Mouse (Mus musculus) hindbrain, postnatal 0 days (tissue): ENCODE data around the gene C2cd5. TPM values are rescaled to one million over a fixed set of nuclear protein-coding genes. Genes with fewer than 3 reads are reported as not detected.

Experiments used
- ATAC-seq: fragments of 200-750 bp; cut with Nextera tagmentation; 2 replicates; pipeline ENCODE4 v1.8.0; 2017; ENCODE audit warnings: mild to moderate bottlenecking, moderate TSS enrichment, moderate library complexity
- DNase-seq: peaks from one replicate; pipeline ENCODE4 v3.0.0-alpha.2; 2015; ENCODE audit warnings: low spot score
- H3K27ac ChIP-seq: fragments of 300-500 bp; sonication (generic); 2 replicates; pipeline ENCODE4 v1.5.1; 2014; ENCODE audit warnings: mild to moderate bottlenecking
- H3K27me3 ChIP-seq: fragments of 300-500 bp; sonication (generic); 2 replicates; pipeline ENCODE4 v1.6.1; 2014; ENCODE audit warnings: low read length, mixed read lengths; ENCODE audit not compliant: insufficient read depth
- H3K36me3 ChIP-seq: fragments of 300-500 bp; sonication (generic); 2 replicates; pipeline ENCODE4 v1.6.1; 2014; ENCODE audit warnings: low read length, mixed read lengths; ENCODE audit not compliant: insufficient read depth
- H3K4me1 ChIP-seq: fragments of 300-500 bp; sonication (generic); 2 replicates; pipeline ENCODE4 v1.6.1; 2014; ENCODE audit warnings: antibody characterized with exemption, low read length, mixed read lengths; ENCODE audit not compliant: insufficient read depth
- H3K4me2 ChIP-seq: fragments of 300-500 bp; sonication (generic); 2 replicates; pipeline ENCODE4 v1.6.1; 2014; ENCODE audit warnings: low read depth, mild to moderate bottlenecking, low read length, moderate library complexity, mixed read lengths
- H3K4me3 ChIP-seq: fragments of 300-500 bp; sonication (generic); 2 replicates; pipeline ENCODE4 v1.5.1; 2014; ENCODE audit warnings: low read length
- H3K9ac ChIP-seq: fragments of 300-500 bp; sonication (generic); replicated peaks from 2 replicates; pipeline ENCODE4 v1.6.1; 2014; ENCODE audit warnings: mild to moderate bottlenecking, low read length, moderate library complexity, mixed read lengths
- H3K9me3 ChIP-seq: fragments of 300-500 bp; sonication (generic); 2 replicates; pipeline ENCODE4 v1.6.1; 2016; ENCODE audit warnings: low read length, mixed read lengths
- CTCF ChIP-seq: IDR thresholded peaks from 2 replicates; pipeline ENCODE4 v1.5.1; 2016; ENCODE audit warnings: antibody characterized with exemption, control low read depth, low read depth
- WGBS: fragments of 180-500 bp; shearing (Covaris S2); extraction: QIAGEN DNeasy Blood & Tissue Kit; methylation state at CpG from one replicate; pipeline ENCODE4 v1.1.7; 2014; 5-methylcytosine and 5-hydroxymethylcytosine counted together
- polyA plus RNA-seq: library from polyadenylated mRNA; unstranded; fragments of >200 nt; fragmentation: Nextera tagmentation; extraction: Ambion mirVana; gene quantifications from 2 replicates; pipeline ENCODE4 v1.2.1, GENCODE M21; 2015
- total RNA-seq: library from RNA; depleted of rRNA; stranded (reverse); fragments of >200 nt; gene quantifications from 2 replicates; pipeline ENCODE4 v1.2.3, GENCODE M21; 2014

C2cd5 gene
- total and polyA plus RNA-seq, 2 experiments from 2014 or later = 24.4 to 38.2 TPM

DNA sequence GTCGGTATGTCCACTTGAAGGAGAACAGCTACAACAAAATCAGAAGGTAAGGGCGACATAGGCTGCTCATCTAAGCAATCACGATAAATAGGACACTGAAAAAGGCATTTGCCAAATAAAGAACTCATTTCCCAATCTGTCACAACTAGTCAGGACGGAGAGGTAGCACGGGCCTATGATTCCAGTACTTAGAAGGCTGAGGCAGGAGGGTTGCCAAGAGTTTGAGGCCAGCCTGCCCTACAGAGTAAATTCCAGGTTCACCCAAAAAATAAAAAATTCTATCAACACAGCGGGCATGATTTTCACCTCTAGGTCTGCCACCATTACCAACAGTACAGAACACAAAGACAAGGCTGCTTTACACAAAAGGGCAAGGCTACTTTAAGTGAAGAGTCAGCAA lies 8.9 kb downstream of the C2cd5 start:
- Histone ChIP-seq H3K4me3 (no peak overlapping the region), H3K9me3 (no peaks in the 10 kb centered on the region), H3K9ac (no peak overlapping the region), H3K4me2 (no peak overlapping the region), H3K27me3 (no peaks in the 10 kb centered on the region), H3K4me1 (no peaks in the 10 kb centered on the region), H3K36me3 (peaks cover 25% of the 10 kb centered on the region; the same call in 1 of the 2 replicates), H3K27ac (no peak overlapping the region)
- 95% methylated on average over 6 of the region's 6 CpGs for WGBS
- ATAC-seq (no peak), DNase-seq (no peak)
- no peak for TF ChIP-seq CTCF

DNA sequence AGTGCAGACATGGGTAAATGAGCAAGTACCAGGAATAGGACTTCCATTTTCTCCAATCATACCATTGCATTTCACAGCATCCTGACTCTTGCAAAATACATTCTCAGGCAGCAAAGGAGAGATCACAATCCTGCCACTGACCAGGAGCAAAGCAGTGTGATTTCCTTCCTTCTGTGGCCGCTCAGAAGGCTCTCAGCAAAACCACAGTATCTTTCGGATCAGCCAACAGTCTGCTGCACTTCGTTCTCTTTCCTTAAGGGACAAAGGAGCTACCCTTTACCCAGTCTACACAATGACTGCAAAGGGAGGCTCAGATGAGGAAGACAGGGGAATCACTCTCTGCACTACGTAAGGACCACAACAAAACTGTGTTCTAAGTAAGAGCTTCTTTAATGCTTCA lies 12.6 kb downstream of the C2cd5 start:
- no peak for DNase-seq
- no peak overlapping the region for H3K27ac ChIP-seq
- TF ChIP-seq CTCF = no peak
- H3K4me2 ChIP-seq = no peak overlapping the region
- H3K4me1 ChIP-seq = no peaks in the 10 kb centered on the region
- no peak for ATAC-seq
- no peak overlapping the region for H3K4me3 ChIP-seq
- H3K9me3 ChIP-seq = no peaks in the 10 kb centered on the region
- peaks cover 32% of the 10 kb centered on the region; the same call in 1 of the 2 replicates for H3K36me3 ChIP-seq
- WGBS = 94% methylated on average over 4 of the region's 4 CpGs
- no peaks in the 10 kb centered on the region for H3K27me3 ChIP-seq
- no peak overlapping the region for H3K9ac ChIP-seq

DNA sequence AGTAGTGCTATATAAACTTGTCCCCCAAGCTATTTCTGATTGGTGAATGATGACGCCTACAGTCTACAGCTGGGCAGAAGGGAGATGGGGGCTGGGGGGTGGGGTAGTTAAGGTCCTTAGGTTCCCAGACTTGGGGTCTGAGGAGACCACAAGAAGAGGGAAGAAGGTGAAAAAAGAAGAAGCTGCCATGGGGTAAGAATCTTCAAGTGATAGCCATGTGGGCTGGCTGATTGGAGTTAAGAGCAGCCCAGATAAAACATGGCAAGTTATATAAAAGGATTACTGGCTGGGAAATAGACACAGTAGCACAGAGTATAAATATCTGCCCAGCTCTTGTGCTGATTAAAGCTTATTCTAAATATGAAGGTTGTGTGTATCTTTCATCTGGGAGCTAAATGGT lies 14.0 kb downstream of the C2cd5 start:
- Histone ChIP-seq H3K9ac (no peak overlapping the region), H3K36me3 (peaks cover 38% of the 10 kb centered on the region; the same call in 1 of the 2 replicates), H3K27ac (no peak overlapping the region), H3K9me3 (no peaks in the 10 kb centered on the region), H3K27me3 (no peaks in the 10 kb centered on the region), H3K4me1 (no peaks in the 10 kb centered on the region), H3K4me3 (no peak overlapping the region), H3K4me2 (no peak overlapping the region)
- DNase-seq = no peak
- no peak for TF ChIP-seq CTCF
- 100% methylated on average over 1 of the region's 1 CpGs for WGBS
- ATAC-seq = no peak

DNA sequence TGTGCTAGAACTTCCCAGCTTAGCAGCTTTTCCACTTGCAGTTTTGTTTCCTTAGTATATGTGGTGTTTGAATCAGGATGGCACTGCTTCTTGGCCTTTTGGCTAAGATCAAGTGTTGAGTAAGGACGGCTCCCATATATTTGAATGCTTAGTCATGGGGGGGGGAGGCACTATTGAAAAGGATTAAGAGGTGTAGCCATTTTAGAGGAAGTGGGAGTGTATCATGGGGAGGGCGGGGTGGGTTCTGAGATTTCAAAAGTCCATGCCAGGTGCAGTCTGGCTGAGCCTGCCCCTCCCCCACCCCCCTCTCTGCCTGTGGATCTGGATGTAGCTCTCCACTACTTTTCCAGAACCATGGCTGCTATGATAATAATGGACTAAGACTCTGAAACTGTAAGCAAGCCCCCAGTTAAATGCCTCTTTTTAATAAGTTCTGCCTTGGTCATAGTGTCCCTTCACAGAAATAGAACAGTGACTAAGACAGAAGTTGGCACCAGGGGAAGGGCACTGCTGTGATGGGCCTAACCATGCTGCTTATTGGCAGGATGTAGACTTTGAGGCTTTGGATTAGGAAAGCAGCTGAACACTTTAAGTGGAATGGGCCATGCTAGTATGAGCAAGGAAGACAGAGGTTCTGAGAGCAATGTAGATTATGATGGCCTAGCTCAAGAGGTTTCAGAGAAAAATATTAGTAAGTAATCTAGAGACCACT lies 15.5 kb downstream of the C2cd5 start:
- TF ChIP-seq CTCF = no peak
- H3K9me3 ChIP-seq = no peaks in the 10 kb centered on the region
- no peak for DNase-seq

DNA sequence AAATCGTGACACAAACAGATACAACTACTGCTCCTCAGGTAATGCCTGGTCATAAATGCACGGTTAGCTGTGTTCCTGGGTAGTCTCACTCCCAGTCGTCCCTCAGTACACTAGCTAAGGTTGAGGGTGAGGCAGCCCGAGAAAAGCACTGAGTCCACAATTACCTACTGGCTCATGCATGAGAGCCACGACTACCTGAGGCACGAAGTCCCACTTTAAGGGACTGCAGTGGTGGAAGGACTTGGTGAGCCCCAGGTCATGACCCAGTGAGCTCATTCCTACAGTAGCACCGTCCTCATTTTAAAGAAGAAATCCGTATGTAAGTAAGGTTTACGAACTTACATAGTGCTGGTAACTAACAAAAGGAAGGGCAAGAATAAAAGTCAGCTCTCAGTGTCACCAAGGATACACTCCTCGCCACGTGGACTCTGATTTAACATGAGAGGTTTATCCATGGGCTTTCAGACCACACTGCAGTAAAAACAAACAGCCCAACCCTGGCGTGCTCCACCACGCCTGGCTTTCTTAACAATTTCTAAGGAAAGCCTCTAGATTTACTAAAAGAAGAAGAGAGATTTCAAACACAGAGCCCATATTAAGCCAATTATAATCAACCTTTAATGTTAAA lies 18.3 kb downstream of the C2cd5 start:
- ATAC-seq (no peak), DNase-seq (no peak)
- no peaks in the 10 kb centered on the region for H3K27me3 ChIP-seq
- H3K36me3 ChIP-seq = peaks cover 31% of the 10 kb centered on the region
- no peak overlapping the region for H3K4me2 ChIP-seq
- H3K4me3 ChIP-seq = no peak overlapping the region
- no peaks in the 10 kb centered on the region for H3K4me1 ChIP-seq
- H3K27ac ChIP-seq = no peak overlapping the region
- no peaks in the 10 kb centered on the region for H3K9me3 ChIP-seq
- H3K9ac ChIP-seq = no peak overlapping the region
- TF ChIP-seq CTCF = no peak
- 87% methylated on average over 13 of the region's 13 CpGs for WGBS

More for the DNA sequence above, 15.5 kb downstream of the C2cd5 start:
- 98% methylated on average over 2 of the region's 2 CpGs for WGBS
- Histone ChIP-seq H3K9ac (no peak overlapping the region), H3K4me2 (no peak overlapping the region), H3K27me3 (no peaks in the 10 kb centered on the region), H3K27ac (no peak overlapping the region), H3K36me3 (peaks cover 27% of the 10 kb centered on the region; the same call in 1 of the 2 replicates), H3K4me3 (no peak overlapping the region), H3K4me1 (no peaks in the 10 kb centered on the region)
- no peak for ATAC-seq

DNA sequence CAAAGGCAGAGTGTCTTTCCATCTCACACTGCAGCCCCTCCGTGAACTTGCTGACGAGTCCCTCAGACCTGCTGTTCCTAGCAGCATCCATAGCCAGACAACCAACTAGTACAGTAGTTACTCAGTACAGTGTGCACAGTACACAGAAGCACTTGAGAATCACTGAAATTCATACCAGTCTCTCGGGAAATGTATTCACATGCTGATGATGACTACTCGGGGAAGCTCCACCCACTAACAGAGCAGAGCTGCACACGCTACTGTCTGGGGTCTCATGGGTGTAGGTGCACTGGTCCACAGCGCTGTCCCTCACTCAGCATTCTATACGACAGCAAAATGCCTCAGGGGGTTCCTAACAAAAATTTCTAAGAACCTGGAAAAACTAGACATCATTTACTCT lies 19.2 kb downstream of the C2cd5 start:
- no peak for TF ChIP-seq CTCF
- Histone ChIP-seq H3K36me3 (peaks cover 32% of the 10 kb centered on the region), H3K4me1 (no peaks in the 10 kb centered on the region), H3K9ac (no peak overlapping the region), H3K4me2 (no peak overlapping the region), H3K9me3 (no peaks in the 10 kb centered on the region), H3K27ac (no peak overlapping the region), H3K27me3 (no peaks in the 10 kb centered on the region), H3K4me3 (no peak overlapping the region)
- 78% methylated on average over 7 of the region's 7 CpGs for WGBS
- ATAC-seq (no peak), DNase-seq (no peak)

DNA sequence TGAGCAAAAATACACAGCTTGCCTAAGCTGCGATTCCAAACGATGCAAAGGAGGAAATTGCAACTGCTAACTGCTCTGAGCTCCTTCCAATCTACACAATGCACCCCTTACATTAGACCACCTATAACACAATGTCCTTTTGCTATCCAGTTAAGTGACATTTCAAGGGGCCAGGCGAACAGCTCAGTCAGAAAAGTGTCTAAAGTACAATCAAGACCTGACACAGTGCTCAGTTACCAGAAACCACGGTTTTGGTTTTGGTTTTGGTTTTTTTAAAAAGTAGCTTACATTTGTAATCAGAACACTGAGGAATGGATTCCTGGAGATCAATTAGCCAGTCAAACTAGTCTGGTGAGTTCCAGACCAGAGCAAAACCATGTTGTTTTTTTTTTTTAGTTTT lies 20.8 kb downstream of the C2cd5 start:
- H3K27ac ChIP-seq = no peak overlapping the region
- no peaks in the 10 kb centered on the region for H3K27me3 ChIP-seq
- peaks cover 40% of the 10 kb centered on the region for H3K36me3 ChIP-seq
- no peaks in the 10 kb centered on the region for H3K4me1 ChIP-seq
- no peaks in the 10 kb centered on the region for H3K9me3 ChIP-seq
- H3K9ac ChIP-seq = no peak overlapping the region
- DNase-seq = no peak
- TF ChIP-seq CTCF = no peak
- no peak overlapping the region for H3K4me2 ChIP-seq
- ATAC-seq = no peak
- 92% methylated on average over 4 of the region's 4 CpGs for WGBS
- H3K4me3 ChIP-seq = no peak overlapping the region
